Mouse (Mus musculus) kidney, postnatal 0 days (tissue): ENCODE data around the gene Mrto4. TPM values are rescaled to one million over a fixed set of nuclear protein-coding genes. Genes with fewer than 3 reads are reported as not detected.

ENCODE experiments used
- ATAC-seq: fragments of 200-750 bp; cut with Nextera tagmentation; replicated peaks from 2 replicates; pipeline ENCODE4 v1.8.0; 2017; ENCODE audit warnings: low read depth, moderate number of reproducible peaks, moderate TSS enrichment, moderate library complexity; ENCODE audit not compliant: low FRiP score
- DNase-seq: peaks from one replicate; pipeline ENCODE4 v3.0.0-alpha.2; 2016; ENCODE audit warnings: low spot score
- H3K27ac ChIP-seq: fragments of 300-500 bp; sonication (generic); 2 replicates; pipeline ENCODE4 v1.5.1; 2014; ENCODE audit warnings: mild to moderate bottlenecking
- H3K27me3 ChIP-seq: fragments of 300-500 bp; sonication (generic); 2 replicates; pipeline ENCODE4 v1.6.1; 2014; ENCODE audit warnings: low read length, mixed read lengths; ENCODE audit not compliant: insufficient read depth
- H3K36me3 ChIP-seq: fragments of 300-500 bp; sonication (generic); 2 replicates; pipeline ENCODE4 v1.6.1; 2014; ENCODE audit warnings: low read length, mixed read lengths; ENCODE audit not compliant: insufficient read depth
- H3K4me1 ChIP-seq: fragments of 300-500 bp; sonication (generic); replicated peaks from 2 replicates; pipeline ENCODE4 v1.6.1; 2014; ENCODE audit warnings: antibody characterized with exemption, low read length, mixed read lengths; ENCODE audit not compliant: insufficient read depth
- H3K4me2 ChIP-seq: fragments of 300-500 bp; sonication (generic); 2 replicates; pipeline ENCODE4 v1.6.1; 2014; ENCODE audit warnings: mild to moderate bottlenecking, low read length, moderate library complexity, mixed read lengths
- H3K4me3 ChIP-seq: fragments of 300-500 bp; sonication (generic); replicated peaks from 2 replicates; pipeline ENCODE4 v1.5.1; 2014; ENCODE audit warnings: low read depth, low read length
- H3K9ac ChIP-seq: fragments of 300-500 bp; sonication (generic); 2 replicates; pipeline ENCODE4 v1.6.1; 2014; ENCODE audit warnings: low read depth, low read length
- H3K9me3 ChIP-seq: fragments of 300-500 bp; sonication (generic); replicated peaks from 2 replicates; pipeline ENCODE4 v1.6.1; 2016; ENCODE audit warnings: low read length, inconsistent platforms, mixed read lengths
- CTCF ChIP-seq: IDR thresholded peaks from 2 replicates; pipeline ENCODE4 v1.5.1; 2016; ENCODE audit warnings: antibody characterized with exemption, low read depth, mild to moderate bottlenecking, moderate library complexity
- WGBS: fragments of 180-500 bp; shearing (Covaris S2); extraction: QIAGEN DNeasy Blood & Tissue Kit; methylation state at CpG from one replicate; pipeline ENCODE4 v1.1.7; 2014; 5-methylcytosine and 5-hydroxymethylcytosine counted together
- polyA plus RNA-seq: library from polyadenylated mRNA; unstranded; fragments of >200 nt; fragmentation: Nextera tagmentation; extraction: Ambion mirVana; gene quantifications from 2 replicates; pipeline ENCODE4 v1.2.1, GENCODE M21; 2015

The Mrto4 gene
- polyA plus RNA-seq, 1 experiment from 2014 or later = 68.6 TPM

DNA sequence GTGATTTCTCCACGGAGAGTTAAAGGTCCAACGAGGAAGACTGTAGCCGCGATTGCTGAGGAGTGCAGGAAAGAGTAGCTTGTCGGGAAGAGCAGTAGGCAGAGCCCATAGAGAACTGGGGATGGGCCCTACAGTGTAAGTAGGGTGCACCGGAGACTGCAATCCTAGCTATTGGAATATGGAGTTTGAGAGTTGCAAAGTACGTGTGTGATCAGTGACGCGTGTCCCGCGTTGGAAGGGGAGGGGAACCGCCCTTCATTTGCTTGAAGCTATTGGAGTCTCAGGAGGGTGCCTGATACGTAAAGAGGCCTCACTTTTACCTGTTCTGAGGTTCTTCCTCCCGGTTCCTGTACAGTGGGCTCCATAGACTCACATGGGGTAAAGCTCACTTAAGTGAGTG, 40.7 kb downstream of the Mrto4 start:
- ATAC-seq (peak; percentile 8; the same call in 1 of the 2 replicates), DNase-seq (peak; percentile 26)
- no peaks in the 10 kb centered on the region for H3K9me3 ChIP-seq
- peaks cover 11% of the 10 kb centered on the region; the same call in 1 of the 2 replicates for H3K4me1 ChIP-seq
- 0 out of 2 replicates have a peak, but pooled peaks cover 6% of the 10 kb centered on the region for H3K36me3 ChIP-seq
- TF ChIP-seq CTCF = no peak
- 12% methylated on average over 14 of the region's 14 CpGs for WGBS
- H3K9ac ChIP-seq = peak overlapping the region; percentile 91
- H3K4me3 ChIP-seq = peak overlapping the region; percentile 91
- H3K27ac ChIP-seq = peak overlapping the region; percentile 65
- peak overlapping the region; percentile 96 for H3K4me2 ChIP-seq
- H3K27me3 ChIP-seq = no peaks in the 10 kb centered on the region

DNA sequence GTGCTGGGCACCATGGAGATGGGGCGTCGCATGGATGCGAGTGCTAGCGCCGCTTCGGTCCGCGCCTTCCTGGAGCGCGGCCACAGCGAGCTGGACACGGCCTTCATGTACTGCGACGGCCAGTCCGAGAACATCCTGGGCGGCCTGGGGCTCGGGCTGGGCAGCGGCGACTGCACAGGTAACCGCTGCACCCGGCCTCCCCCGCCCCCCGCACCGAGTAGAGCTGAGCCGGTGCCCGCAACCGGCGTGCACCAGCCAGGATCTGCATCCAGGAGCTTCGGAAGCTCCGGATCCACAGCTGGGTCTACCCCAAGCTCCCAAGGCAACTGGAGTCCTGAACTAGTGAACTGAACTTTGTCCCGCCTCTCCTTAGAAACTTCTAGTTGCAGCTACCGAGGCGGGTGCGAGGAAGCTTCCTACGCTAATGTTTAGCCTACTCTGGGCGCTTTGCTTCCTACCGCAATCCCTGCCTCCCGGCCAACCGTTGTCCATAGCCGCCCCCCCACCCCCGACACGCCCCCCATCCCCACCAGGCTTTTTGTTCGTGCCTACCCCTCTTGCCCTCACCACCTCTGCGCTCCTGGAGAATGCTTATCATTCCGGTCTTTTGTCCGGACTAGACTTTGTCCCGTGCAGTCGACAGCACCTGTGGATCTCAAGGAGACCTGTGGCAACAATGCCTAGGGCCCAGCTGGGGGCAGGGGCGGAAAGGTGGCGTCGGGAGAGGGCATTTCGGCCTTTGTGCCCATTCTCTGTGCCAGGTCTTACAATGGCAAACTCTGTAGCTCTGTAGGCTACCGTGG, 41.3 kb downstream of the Mrto4 start:
- no peak for TF ChIP-seq CTCF
- peaks cover 11% of the 10 kb centered on the region; the same call in 1 of the 2 replicates for H3K4me1 ChIP-seq
- WGBS = under 1% methylated on average over 53 of the region's 53 CpGs
- H3K9me3 ChIP-seq = no peaks in the 10 kb centered on the region
- peak overlapping the region; percentile 91 for H3K4me3 ChIP-seq
- H3K4me2 ChIP-seq = peak overlapping the region; percentile 96
- H3K27me3 ChIP-seq = no peaks in the 10 kb centered on the region
- ATAC-seq (peak; percentile 68), DNase-seq (peak; percentile 53)
- peak overlapping the region; percentile 92 for H3K27ac ChIP-seq
- H3K9ac ChIP-seq = peak overlapping the region; percentile 91
- H3K36me3 ChIP-seq = 0 out of 2 replicates have a peak, but pooled peaks cover 8% of the 10 kb centered on the region

DNA sequence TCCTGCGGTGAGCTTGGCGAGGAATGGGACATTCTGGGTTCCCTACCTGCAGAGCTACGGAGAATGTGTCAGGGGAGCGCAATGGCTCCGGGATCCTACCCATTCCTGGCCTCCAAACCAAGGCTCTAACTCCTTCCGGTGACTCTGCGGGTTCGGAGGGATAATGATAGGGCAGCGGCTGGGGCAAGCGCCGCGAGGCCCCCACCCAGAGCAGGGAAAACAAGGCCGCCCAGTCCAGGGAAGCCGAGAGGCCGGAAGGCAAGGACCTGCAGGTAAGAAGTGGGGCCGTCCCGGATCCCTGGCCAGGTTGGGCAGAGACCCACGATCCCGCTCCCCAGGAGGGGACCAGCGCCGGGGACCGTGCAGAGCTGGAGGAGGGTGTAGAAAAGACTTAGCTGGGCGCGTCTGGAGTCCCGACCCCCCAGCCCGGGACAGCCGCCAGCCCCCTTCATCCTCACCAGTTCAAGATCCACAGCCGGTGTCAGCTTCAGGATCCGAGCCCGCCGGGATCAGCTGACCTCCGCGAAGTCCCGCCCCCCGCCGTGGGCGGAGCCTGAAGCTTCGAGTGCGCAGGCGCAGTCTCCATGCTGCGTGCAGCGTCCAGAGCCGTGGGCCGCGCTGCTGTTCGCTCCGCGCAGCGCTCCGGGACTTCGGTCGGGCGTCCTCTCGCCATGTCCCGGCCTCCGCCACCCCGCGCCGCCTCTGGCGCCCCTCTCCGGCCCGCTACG, 42.0 kb downstream of the Mrto4 start, which contains the start of the genes Pqlc2 and Akr7a5:
Gene Pqlc2 (minus strand): TSS at position 538 of the 728 bp plus-strand sequence.
Gene Akr7a5 (plus strand): TSS at position 574 of the 728 bp plus-strand sequence.
- Histone ChIP-seq H3K9me3 (no peaks in the 10 kb centered on the region), H3K36me3 (0 out of 2 replicates have a peak, but pooled peaks cover 9% of the 10 kb centered on the region), H3K4me3 (peak within 1 kb of the TSS; percentile 91), H3K27me3 (no peaks in the 10 kb centered on the region), H3K9ac (peak within 1 kb of the TSS; percentile 91), H3K4me1 (peaks cover 11% of the 10 kb centered on the region; the same call in 1 of the 2 replicates), H3K4me2 (peak within 1 kb of the TSS; percentile 96), H3K27ac (peak within 1 kb of the TSS; percentile 92)
- 0 out of 2 replicates have a peak, but pooled peaks have one; percentile 8 for TF ChIP-seq CTCF
- WGBS = under 1% methylated on average over 57 of the region's 63 CpGs
- DNase-seq = peak; percentile 95
- peak; percentile 76 for ATAC-seq

DNA sequence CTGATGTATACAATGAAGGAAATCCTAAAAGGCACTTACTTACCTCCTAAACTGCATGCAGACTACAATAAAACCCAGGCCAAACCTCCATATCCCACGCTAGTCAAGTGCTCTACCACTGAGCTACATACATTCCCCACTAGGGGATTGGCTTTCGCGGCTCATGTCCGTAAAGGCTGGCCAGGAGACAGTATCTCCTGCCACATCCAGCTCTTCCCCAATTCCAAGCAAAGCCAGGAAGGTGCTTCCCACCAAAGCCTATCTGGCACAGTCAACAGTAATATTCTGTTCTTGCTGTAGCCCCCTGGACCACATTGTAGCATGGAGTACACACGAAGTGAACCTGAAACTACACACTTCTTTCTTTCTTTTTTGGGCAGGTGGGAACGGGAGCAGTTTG, 42.7 kb downstream of the Mrto4 start:
- H3K9me3 ChIP-seq = no peaks in the 10 kb centered on the region
- WGBS = 22% methylated on average over 6 of the region's 6 CpGs
- H3K27ac ChIP-seq = no peak overlapping the region
- peaks cover 11% of the 10 kb centered on the region; the same call in 1 of the 2 replicates for H3K4me1 ChIP-seq
- DNase-seq (no peak), ATAC-seq (no peak)
- H3K4me2 ChIP-seq = peak overlapping the region; percentile 96
- TF ChIP-seq CTCF = peak; percentile 20; the same call in 1 of the 2 replicates
- peak overlapping the region; percentile 91 for H3K4me3 ChIP-seq
- no peaks in the 10 kb centered on the region for H3K27me3 ChIP-seq
- H3K36me3 ChIP-seq = 0 out of 2 replicates have a peak, but pooled peaks cover 9% of the 10 kb centered on the region
- peak overlapping the region; percentile 91 for H3K9ac ChIP-seq

DNA sequence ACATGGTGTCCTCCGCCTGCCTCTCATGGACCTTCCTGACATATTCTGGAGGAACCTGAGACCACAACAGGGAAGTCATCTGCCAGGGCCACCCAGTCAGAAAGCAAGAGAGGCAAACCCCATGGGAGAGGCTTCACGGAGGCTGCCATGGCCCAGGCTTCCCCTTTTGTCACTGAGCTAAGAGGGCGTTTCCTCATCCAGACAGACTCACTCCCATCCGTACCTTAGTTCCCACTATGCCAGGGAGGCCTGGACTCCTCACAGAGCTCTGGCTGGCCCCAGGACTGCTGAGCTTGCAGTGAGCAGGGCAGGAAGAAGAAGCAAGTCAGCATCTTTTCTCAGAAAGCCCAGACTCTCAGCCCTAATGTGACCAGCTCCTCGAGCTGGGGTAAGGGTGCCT, 44.5 kb downstream of the Mrto4 start:
- 73% methylated on average over 5 of the region's 5 CpGs for WGBS
- TF ChIP-seq CTCF = no peak
- Histone ChIP-seq H3K27me3 (no peaks in the 10 kb centered on the region), H3K9ac (no peak overlapping the region), H3K9me3 (no peaks in the 10 kb centered on the region), H3K4me1 (peaks cover 11% of the 10 kb centered on the region; the same call in 1 of the 2 replicates), H3K36me3 (0 out of 2 replicates have a peak, but pooled peaks cover 5% of the 10 kb centered on the region), H3K4me2 (no peak overlapping the region), H3K27ac (no peak overlapping the region), H3K4me3 (no peak overlapping the region)
- ATAC-seq (no peak), DNase-seq (no peak)

DNA sequence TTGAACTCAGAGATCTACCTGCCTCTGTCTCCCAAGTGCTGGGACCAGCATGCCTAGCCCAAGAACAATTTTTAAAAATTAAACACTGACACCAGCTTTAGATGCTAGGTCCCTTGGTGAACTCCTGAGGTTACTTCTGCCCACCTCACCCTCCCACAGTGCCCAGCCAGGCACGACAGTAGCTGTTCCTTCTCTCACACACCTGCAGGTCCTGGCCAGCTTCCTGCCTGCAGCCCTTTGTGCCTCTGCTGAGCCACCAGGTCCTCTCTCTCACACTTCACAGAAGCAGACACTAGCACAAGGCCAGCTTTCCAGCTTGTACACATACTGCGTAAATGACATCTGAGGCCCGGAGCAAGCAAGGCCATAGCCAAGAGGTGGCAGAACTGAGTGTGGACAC, 46.9 kb downstream of the Mrto4 start:
- Histone ChIP-seq H3K36me3 (peaks cover 17% of the 10 kb centered on the region), H3K4me3 (no peak overlapping the region), H3K4me1 (no peaks in the 10 kb centered on the region; the same call in 1 of the 2 replicates), H3K27me3 (no peaks in the 10 kb centered on the region), H3K4me2 (no peak overlapping the region), H3K27ac (no peak overlapping the region), H3K9ac (no peak overlapping the region), H3K9me3 (no peaks in the 10 kb centered on the region)
- TF ChIP-seq CTCF = no peak
- no peak for DNase-seq
- 81% methylated on average over 3 of the region's 3 CpGs for WGBS
- ATAC-seq = no peak
